Mouse (Mus musculus) CH12.LX (cell line): ENCODE data around the gene Tigar.

Experiments
- CTCF ChIP-seq, 2 experiments: IDR thresholded peaks in 1 of 2; conservative IDR thresholded peaks in 1 of 2; 2 replicates each; pipeline ENCODE4 v1.5.1; 2011 to 2012; ENCODE audit warnings: low read depth in 2 of 2, low read length in 2 of 2, improper control_type of control experiment in 1 of 2, inconsistent platforms in 1 of 2, mild to moderate bottlenecking in 1 of 2, moderate library complexity in 1 of 2
- EP300 ChIP-seq: IDR thresholded peaks from 2 replicates; pipeline ENCODE4 v1.6.1; 2011; ENCODE audit warnings: low read length, improper control_type of control experiment
- ETS1 ChIP-seq: conservative IDR thresholded peaks from 2 replicates; pipeline ENCODE4 v1.6.1; 2012; ENCODE audit warnings: low read depth, mild to moderate bottlenecking, inconsistent platforms, low read length, improper control_type of control experiment, moderate library complexity
- MEF2A ChIP-seq: IDR thresholded peaks from 2 replicates; pipeline ENCODE4 v1.6.1; 2014; ENCODE audit warnings: low read depth, mild to moderate bottlenecking, inconsistent platforms, low read length, improper control_type of control experiment, borderline replicate concordance
- USF1 ChIP-seq: IDR thresholded peaks from 2 replicates; pipeline ENCODE4 v1.6.1; 2014; ENCODE audit warnings: low read depth, mild to moderate bottlenecking, inconsistent platforms, low read length, improper control_type of control experiment
- USF2 ChIP-seq: conservative IDR thresholded peaks from 2 replicates; pipeline ENCODE4 v1.6.1; 2011; ENCODE audit warnings: low read depth, low read length, improper control_type of control experiment

GRCm38 (mm10) chr6:127044909-127045308 lies 64.4 kb downstream of the Tigar start:
- no peak for TF ChIP-seq USF2
- TF ChIP-seq EP300 = no peak
- no peak for TF ChIP-seq MEF2A
- TF ChIP-seq USF1 = no peak
- TF ChIP-seq CTCF (conservative IDR thresholded peaks at IDR 0.05 in 1 of 2, IDR thresholded peaks at IDR 0.05 in 1 of 2; ENCODE audit: low read depth in 2 of 2, low read length in 2 of 2) = no peak
- TF ChIP-seq ETS1 = no peak
